Mouse (Mus musculus) lung, embryonic 15.5 days (tissue): ENCODE measurements around the gene P4ha2. TPM values are rescaled to one million over a fixed set of nuclear protein-coding genes. Genes with fewer than 3 reads are reported as not detected.

Experiments
- ATAC-seq: fragments of 200-750 bp; cut with Nextera tagmentation; 2 replicates; pipeline ENCODE4 v1.8.0; 2017; ENCODE audit warnings: moderate number of reproducible peaks, borderline replicate concordance; ENCODE audit not compliant: low FRiP score, low TSS enrichment; ENCODE audit errors: extremely low read depth
- H3K27ac ChIP-seq: fragments of 300-500 bp; sonication (generic); 2 replicates; pipeline ENCODE4 v1.5.1; 2015; ENCODE audit warnings: moderate library complexity, mild to moderate bottlenecking, inconsistent platforms
- H3K27me3 ChIP-seq: fragments of 300-500 bp; sonication (generic); 2 replicates; pipeline ENCODE4 v1.6.1; 2015; ENCODE audit warnings: inconsistent platforms
- H3K36me3 ChIP-seq: fragments of 300-500 bp; sonication (generic); 2 replicates; pipeline ENCODE4 v1.6.1; 2015; ENCODE audit warnings: inconsistent platforms
- H3K4me1 ChIP-seq: fragments of 300-500 bp; sonication (generic); 2 replicates; pipeline ENCODE4 v1.6.1; 2015; ENCODE audit warnings: inconsistent platforms
- H3K4me2 ChIP-seq: fragments of 300-500 bp; sonication (generic); 2 replicates; pipeline ENCODE4 v1.6.1; 2015; ENCODE audit warnings: inconsistent platforms, mild to moderate bottlenecking, moderate library complexity
- H3K4me3 ChIP-seq: fragments of 300-500 bp; sonication (generic); 2 replicates; pipeline ENCODE4 v1.5.1; 2015; ENCODE audit warnings: mild to moderate bottlenecking, inconsistent platforms
- H3K9ac ChIP-seq: fragments of 300-500 bp; sonication (generic); 2 replicates; pipeline ENCODE4 v1.6.1; 2015; ENCODE audit warnings: inconsistent platforms
- H3K9me3 ChIP-seq: fragments of 300-500 bp; sonication (generic); 2 replicates; pipeline ENCODE4 v1.6.1; 2016; ENCODE audit warnings: inconsistent platforms
- WGBS: fragments of 180-500 bp; shearing (Covaris S2); methylation state at CpG from one replicate; pipeline ENCODE4 v1.1.7; 2015; 5-methylcytosine and 5-hydroxymethylcytosine counted together
- polyA plus RNA-seq: library from polyadenylated mRNA; unstranded; fragments of >200 nt; fragmentation: Nextera tagmentation; extraction: Ambion mirVana; gene quantifications from 2 replicates; pipeline ENCODE4 v1.2.1, GENCODE M21; 2015

Gene P4ha2
- polyA plus RNA-seq, 1 experiment from 2014 or later = 38.4 TPM

- Histone ChIP-seq H3K9ac (no peak overlapping the region), H3K4me3 (no peak overlapping the region), H3K27me3 (peaks cover 8% of the 10 kb centered on the region; the same call in 1 of the 2 replicates), H3K36me3 (no peaks in the 10 kb centered on the region), H3K27ac (no peak overlapping the region), H3K9me3 (no peaks in the 10 kb centered on the region), H3K4me2 (no peak overlapping the region), H3K4me1 (peaks cover 29% of the 10 kb centered on the region)
- no peak for ATAC-seq
- WGBS = 64% methylated on average over 12 of the region's 12 CpGs
These were observed 37.7 kb upstream of the P4ha2 start for GRCm38 (mm10) chr11:54062086-54062752.

DNA sequence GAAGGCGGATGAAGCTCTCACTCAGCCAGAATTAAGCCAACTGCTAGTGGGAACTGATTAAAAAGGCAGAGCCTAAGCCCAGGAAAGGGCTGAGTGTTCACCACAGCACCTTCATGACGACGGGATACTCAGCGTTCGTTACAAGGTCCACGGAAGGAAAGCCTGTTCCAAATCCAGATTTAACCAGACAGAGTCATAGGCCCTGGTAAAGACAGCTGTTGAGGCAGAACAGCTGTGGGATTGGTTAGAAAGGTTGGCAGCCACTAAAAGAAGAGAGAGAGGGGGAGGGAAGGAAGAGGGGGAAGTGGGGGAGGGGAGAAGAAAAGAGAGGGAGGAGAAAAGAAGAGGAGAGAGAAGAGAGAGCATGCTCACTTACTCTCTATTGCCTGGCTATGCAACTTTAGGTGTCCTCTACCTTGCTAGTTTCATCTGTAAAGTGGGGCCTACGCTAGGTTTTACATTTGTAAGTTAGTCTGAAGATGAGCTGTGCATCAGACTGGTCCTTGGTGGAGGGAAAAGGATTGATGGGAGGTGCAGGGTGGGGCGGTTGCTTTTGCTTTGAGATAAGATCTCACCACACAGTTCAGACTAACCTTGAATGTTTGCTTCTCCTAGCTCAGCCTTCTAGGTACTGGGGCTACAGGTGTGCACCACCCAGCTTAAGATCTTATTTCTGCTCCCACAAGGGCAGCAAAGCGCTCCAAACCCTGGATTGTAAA, 37.0 kb upstream of the P4ha2 start:
- Histone ChIP-seq H3K9ac (no peak overlapping the region), H3K27me3 (peaks cover 13% of the 10 kb centered on the region; the same call in 1 of the 2 replicates), H3K27ac (no peak overlapping the region), H3K9me3 (no peaks in the 10 kb centered on the region), H3K4me1 (peaks cover 36% of the 10 kb centered on the region), H3K36me3 (no peaks in the 10 kb centered on the region), H3K4me2 (no peak overlapping the region), H3K4me3 (no peak overlapping the region)
- no peak for ATAC-seq
- 63% methylated on average over 9 of the region's 9 CpGs for WGBS

DNA sequence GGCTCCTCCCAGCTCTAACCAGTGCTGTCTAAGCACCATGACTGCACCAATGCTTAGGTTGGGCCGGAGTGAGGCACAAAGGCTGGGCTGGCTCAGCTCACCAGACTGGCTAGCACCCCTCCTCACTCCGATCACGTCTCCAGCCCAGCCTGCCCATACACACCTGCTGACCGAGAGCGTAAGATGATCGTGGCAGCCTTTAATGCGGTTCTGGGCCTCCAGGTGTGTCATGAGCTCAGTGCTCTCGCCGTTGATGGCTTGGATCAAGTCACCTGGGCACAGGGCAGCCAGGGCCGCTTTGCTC, 36.5 kb upstream of the P4ha2 start:
- Histone ChIP-seq H3K27ac (no peak overlapping the region), H3K4me3 (no peak overlapping the region), H3K9ac (no peak overlapping the region), H3K27me3 (peaks cover 16% of the 10 kb centered on the region), H3K36me3 (no peaks in the 10 kb centered on the region), H3K9me3 (no peaks in the 10 kb centered on the region), H3K4me1 (peaks cover 39% of the 10 kb centered on the region), H3K4me2 (no peak overlapping the region)
- WGBS = 79% methylated on average over 10 of the region's 10 CpGs
- ATAC-seq = no peak

DNA sequence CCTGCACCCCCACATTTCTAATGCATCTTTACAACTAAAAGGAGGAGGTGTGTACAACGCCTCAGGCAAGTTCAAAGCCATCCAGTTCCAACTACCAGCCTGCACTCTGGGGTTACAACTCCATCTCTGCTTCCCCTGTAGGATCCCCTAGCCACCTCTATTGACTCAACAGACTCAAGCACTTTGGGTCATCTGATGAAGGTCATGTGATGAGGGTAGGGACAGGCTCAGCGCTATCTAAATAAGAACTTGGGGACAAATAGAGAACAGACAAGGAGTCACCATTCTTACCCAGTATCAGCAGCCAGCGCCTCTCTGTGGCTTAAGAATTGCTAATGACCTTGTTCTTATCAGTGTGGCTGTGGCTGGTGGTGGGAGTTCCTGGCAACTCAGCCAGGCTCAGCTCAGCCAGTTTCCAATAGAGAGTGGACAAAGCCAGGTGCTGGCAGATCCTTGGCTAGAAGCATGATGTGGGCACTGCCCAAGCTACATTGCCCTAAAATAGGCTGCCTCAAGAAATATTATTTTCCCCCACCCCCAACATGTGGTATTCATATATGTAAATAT, 35.4 kb upstream of the P4ha2 start:
- Histone ChIP-seq H3K27me3 (peaks cover 22% of the 10 kb centered on the region), H3K4me3 (no peak overlapping the region), H3K4me2 (no peak overlapping the region), H3K4me1 (peaks cover 48% of the 10 kb centered on the region), H3K27ac (no peak overlapping the region), H3K36me3 (no peaks in the 10 kb centered on the region), H3K9me3 (no peaks in the 10 kb centered on the region), H3K9ac (no peak overlapping the region)
- no peak for ATAC-seq
- WGBS = 52% methylated on average over 3 of the region's 3 CpGs

DNA sequence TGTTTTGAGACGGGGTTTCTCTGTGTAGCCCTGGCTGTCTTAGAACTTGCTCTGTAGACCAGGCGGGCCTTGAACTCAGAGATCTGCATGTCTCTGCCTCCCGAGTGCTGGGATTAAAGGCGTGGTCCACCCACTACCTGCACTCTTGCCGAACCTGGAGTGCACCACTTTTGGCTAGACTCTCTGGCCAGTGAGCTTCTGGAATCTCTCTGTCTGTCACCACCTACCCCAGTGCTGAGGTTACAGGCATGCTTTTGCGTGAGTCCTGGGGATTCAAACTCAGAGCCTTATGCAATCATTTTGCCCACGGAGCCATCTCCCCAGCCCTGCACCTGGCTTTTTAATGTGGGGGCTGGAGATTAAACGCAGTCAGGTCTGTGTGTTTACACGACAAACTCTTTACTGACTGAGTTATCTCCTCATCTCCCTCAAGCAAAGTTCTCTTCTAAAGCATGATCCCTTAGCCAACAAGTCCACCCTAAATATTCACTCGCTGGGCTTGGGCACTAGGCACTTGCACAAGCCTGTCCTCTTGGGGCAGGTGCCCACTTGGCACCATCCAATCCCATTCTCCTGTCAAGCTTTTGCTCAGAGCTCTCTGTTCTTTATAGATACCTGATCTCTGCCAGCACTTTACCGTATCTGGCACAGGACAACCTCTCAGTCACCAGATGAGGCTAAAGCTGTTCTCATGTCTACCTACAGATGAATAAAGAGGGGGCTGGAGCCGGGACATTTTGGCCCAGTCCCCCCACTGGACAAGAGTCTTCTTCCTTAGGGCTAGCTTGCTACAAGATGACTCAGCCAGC, 34.6 kb upstream of the P4ha2 start:
- 72% methylated on average over 12 of the region's 12 CpGs for WGBS
- Histone ChIP-seq H3K4me3 (no peak overlapping the region), H3K36me3 (no peaks in the 10 kb centered on the region), H3K27ac (no peak overlapping the region), H3K27me3 (peaks cover 30% of the 10 kb centered on the region), H3K4me1 (peaks cover 44% of the 10 kb centered on the region), H3K9me3 (no peaks in the 10 kb centered on the region), H3K9ac (no peak overlapping the region), H3K4me2 (no peak overlapping the region)
- no peak for ATAC-seq

- 69% methylated on average over 4 of the region's 4 CpGs for WGBS
- Histone ChIP-seq H3K9me3 (no peaks in the 10 kb centered on the region), H3K4me3 (no peak overlapping the region), H3K9ac (no peak overlapping the region), H3K27ac (no peak overlapping the region), H3K27me3 (peaks cover 36% of the 10 kb centered on the region), H3K36me3 (no peaks in the 10 kb centered on the region), H3K4me2 (no peak overlapping the region), H3K4me1 (peaks cover 40% of the 10 kb centered on the region)
- no peak for ATAC-seq
These were observed 34.0 kb upstream of the P4ha2 start for GRCm38 (mm10) chr11:54065915-54066178.

DNA sequence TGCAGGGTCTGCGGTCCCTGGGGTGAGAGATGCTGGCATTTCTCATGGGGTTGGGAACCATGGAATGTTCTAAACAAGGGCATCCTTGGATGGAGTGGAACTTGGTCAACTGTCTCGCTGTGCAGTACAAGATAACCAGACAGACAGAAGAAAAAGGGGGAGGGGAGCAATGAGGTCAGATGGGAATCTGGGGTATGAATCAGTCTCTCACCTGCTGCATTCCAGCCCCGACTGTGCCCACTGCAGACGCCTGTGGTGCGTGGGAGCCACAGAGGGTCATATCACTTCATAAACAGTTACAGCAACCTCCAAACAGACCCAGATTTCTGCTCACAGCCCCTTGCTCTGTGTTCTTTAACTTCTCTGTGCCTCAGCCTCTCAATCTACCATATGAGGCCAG, 33.5 kb upstream of the P4ha2 start:
- H3K4me2 ChIP-seq = no peak overlapping the region
- H3K4me1 ChIP-seq = peaks cover 40% of the 10 kb centered on the region
- H3K27me3 ChIP-seq = peaks cover 36% of the 10 kb centered on the region
- H3K27ac ChIP-seq = no peak overlapping the region
- H3K9ac ChIP-seq = no peak overlapping the region
- H3K9me3 ChIP-seq = no peaks in the 10 kb centered on the region
- H3K4me3 ChIP-seq = no peak overlapping the region
- no peak for ATAC-seq
- WGBS = 61% methylated on average over 5 of the region's 5 CpGs
- H3K36me3 ChIP-seq = no peaks in the 10 kb centered on the region

DNA sequence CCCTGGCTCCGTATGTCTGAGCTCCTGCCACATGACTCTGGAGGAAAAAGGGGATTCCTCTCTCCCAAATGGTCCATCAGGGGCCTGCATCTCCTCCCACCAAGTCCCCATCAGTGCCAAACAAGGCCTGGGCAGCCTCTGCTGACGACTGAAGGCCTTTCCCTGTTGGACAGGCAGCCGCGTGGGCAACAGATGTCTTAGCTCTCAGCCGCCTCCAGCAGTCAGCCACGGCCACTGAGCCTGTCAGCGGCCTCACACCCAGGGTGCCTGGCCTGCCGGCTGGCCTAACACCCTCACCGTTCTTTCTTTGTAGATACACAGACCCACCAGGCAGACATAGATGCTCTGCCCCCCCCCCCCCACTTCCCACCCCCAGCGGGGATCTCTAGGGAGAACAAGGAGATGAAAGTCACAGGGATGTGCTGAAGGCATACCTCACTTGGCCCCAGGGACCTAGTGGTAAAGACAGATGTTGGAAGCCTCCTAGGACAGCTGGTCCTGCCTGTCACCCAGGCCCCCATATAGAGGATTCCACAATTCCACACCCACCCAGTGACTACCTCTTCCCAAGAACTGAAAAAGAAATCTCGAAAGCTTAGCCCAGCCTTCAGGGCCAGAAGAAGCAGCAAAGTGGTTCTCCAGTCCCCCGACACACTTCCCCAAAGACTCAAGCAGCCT, 32.4 kb upstream of the P4ha2 start:
- Histone ChIP-seq H3K36me3 (no peaks in the 10 kb centered on the region), H3K9ac (no peak overlapping the region), H3K9me3 (no peaks in the 10 kb centered on the region), H3K27me3 (peaks cover 36% of the 10 kb centered on the region), H3K4me3 (peak overlapping the region; percentile 52; the same call in 1 of the 2 replicates), H3K27ac (no peak overlapping the region), H3K4me1 (peaks cover 35% of the 10 kb centered on the region), H3K4me2 (peak overlapping the region; percentile 91)
- WGBS = 32% methylated on average over 12 of the region's 12 CpGs
- peak; percentile 83 for ATAC-seq

- Histone ChIP-seq H3K9ac (peak overlapping the region; percentile 39; the same call in 1 of the 2 replicates), H3K4me3 (peak overlapping the region; percentile 52), H3K36me3 (no peaks in the 10 kb centered on the region), H3K4me1 (peaks cover 29% of the 10 kb centered on the region), H3K4me2 (peak overlapping the region; percentile 91), H3K27ac (no peak overlapping the region), H3K9me3 (no peaks in the 10 kb centered on the region), H3K27me3 (peaks cover 36% of the 10 kb centered on the region)
- WGBS = 29% methylated on average over 4 of the region's 4 CpGs
- no peak for ATAC-seq
These were observed 31.8 kb upstream of the P4ha2 start for GRCm38 (mm10) chr11:54067996-54068519.

DNA sequence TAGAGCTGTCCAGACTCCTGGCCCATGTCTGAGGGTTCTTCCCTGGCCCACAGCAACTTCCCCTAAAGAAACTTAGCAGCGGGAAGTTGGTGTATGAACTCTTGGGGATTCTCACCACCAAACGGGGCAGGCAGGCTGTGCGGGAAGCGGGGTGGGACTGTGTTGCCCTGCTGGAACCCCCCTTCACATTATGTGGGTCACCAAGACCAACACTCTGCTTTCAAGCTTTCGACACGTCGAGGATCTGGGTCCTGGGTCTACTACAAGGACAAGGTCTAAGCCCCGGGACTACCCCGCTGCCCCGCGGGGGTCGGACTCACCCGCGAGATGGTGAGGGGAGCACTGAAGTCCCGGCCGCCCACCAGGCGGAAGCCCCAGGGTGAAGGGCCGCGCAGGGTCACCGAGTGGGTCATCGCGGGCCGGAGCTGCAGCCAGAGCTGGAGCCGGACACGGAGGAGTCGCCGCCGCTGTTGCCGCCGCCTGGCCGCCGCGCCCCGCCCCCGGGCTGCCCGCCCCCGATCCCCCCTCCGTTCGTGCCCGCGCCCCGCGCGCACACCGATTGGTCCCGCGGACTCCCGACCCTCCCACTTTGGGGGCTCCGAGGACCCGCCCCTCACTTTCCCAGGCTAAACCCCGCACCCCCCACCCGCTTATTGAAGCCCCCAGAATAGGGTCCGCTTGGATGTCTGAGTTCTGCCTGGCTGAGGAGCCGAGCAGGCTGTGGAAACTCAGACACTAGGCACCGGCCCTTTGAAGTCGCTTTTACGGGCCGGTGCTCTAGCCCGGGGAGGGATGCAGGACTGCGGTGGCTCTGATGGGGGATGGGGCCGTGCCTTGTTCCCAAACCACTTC, 31.1 kb upstream of the P4ha2 start, which contains the start of gene Pdlim4:
Pdlim4 (minus strand) TSS at position 495 of the 852 bp plus-strand sequence.
- WGBS = 1% methylated on average over 47 of the region's 61 CpGs
- Histone ChIP-seq H3K4me2 (peak within 1 kb of the TSS; percentile 91), H3K36me3 (no peaks in the 10 kb centered on the region), H3K9ac (peak within 1 kb of the TSS; percentile 39), H3K4me1 (peaks cover 29% of the 10 kb centered on the region), H3K9me3 (no peaks in the 10 kb centered on the region), H3K27ac (no peak within 1 kb of the TSS), H3K4me3 (peak within 1 kb of the TSS; percentile 52), H3K27me3 (peaks cover 36% of the 10 kb centered on the region)
- ATAC-seq = peak; percentile 23; the same call in 1 of the 2 replicates
